Mouse (Mus musculus): ENCODE results near the gene Dpf2.

DNA sequence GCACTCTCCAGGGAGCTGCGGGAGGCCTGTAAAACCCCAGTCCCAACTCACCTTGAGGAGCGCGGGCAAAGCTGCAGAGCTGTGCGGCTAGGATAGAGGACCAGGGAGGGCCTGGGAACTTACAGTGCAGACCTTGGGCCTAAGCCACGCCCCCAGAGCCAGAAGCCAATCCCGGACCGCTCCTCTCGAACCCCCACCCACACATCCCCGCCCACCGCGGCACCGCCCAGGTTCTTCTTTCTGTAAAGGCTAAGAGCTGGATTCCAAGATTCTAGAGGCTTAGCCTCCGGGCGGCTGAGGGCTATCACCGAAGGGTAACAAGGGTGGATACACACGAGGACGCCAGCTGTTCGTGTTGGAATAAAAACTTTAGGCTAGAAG lies 11.9 kb upstream of the Dpf2 start, which contains the start of gene Cdc42ep2:
- TF ChIP-seq CTCF (IDR thresholded peaks at IDR 0.05), result no peak
- TF ChIP-seq EP300 (IDR thresholded peaks at IDR 0.05), result no peak

Data from lung, postnatal 0 days (tissue).